Mouse (Mus musculus): ENCODE measurements at regions not wholly inside any gene's neighbourhood (a gene's known extent, or its start where the extent isn't known, plus 50 kb on each side); places are given as distances from the start of the nearest gene placed in this dataset.
"Not testable (repeated sequence)": the region's sequence is repeated elsewhere in the genome, so short reads cannot be mapped to it uniquely, and the experiment has no call there.

DNA sequence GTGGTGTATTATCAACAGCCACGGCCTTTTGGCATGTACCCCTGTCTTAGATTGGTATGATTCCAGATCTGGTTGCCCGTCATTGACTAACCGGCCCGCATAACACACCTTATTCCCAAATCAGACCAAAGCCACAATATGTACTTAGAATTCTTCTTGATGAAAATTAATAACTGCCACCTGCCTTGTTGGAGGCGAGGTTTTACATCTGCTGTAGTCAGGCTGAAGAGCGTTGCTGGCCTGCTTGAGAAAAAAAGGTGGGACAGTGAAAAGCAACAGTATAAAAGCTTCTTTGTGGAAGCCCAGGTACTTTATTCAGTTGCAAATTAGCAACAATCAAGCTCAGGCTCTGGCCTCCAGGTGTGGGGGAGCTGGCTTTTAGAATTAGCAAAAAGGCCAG is 223.6 kb upstream of the Car8 start:
- H3K4me3 ChIP-seq (replicated peaks; ENCODE audit: extremely low read depth, low read depth, low read length); DNase-seq; H3K4me1 ChIP-seq (ENCODE audit: control insufficient read depth, insufficient read depth, low read length): not testable (repeated sequence)
- WGBS, result 94% methylated on average over 6 of the region's 6 CpGs

DNA sequence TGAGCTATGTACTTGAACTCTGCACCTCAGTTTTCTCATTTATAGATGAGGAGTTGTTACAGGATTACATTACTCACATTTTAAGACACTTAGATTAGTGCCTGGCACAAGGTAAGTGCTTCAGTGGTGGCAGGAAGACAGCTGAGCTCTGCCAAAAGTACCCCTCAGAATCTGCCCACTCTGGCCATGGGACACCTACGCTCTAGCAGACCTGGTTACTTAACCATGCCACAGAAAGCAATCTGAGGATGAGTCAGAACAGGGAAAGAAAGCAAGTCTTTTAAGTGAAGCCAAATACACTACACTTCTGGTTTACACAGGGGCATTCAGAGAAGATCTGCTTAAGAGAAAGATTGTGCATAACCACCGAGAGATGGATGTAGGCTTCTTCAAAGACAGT is 215.5 kb upstream of the Car8 start:
- no peak overlapping the region for H3K4me3 ChIP-seq (replicated peaks; ENCODE audit: extremely low read depth, low read depth, low read length)
- TF ChIP-seq CTCF (IDR thresholded peaks at IDR 0.05; ENCODE audit: insufficient read depth, low read length) (no peak), POLR2A (IDR thresholded peaks at IDR 0.05; ENCODE audit: borderline replicate concordance, extremely low read depth, low read depth, low read length) (no peak)
- whole genome bisulfite sequencing, result 87% methylated on average over 2 of the region's 2 CpGs

DNA sequence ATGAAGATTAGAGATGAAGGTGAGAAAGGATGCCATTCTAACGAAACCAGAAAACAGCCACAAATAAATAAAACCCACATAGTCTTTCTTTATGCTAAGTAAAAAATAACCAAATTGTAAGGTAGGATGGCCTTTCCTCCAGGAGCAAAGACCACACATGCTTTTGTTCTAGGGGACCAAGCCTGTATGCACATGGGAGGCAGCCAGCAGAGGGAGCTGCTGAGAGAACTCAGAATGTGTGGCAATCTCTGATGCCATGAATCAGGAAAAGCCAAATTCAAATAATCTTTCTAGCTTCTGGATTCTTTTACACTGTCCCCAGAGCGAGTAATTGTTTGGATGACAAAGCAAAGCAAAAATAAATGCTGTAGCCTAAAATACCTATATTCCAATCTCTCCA is 193.6 kb upstream of the Car8 start:
- H3K4me3 ChIP-seq (replicated peaks; ENCODE audit: extremely low read depth, low read depth, low read length), result no peak overlapping the region
- 50% methylated on average over 2 of the region's 2 CpGs for WGBS
- H3K4me1 ChIP-seq (ENCODE audit: control insufficient read depth, insufficient read depth, low read length), result no peaks in the 10 kb centered on the region
- DNase-seq, result peak; percentile 27
- peak; percentile 90 for TF ChIP-seq CTCF (IDR thresholded peaks at IDR 0.05; ENCODE audit: insufficient read depth, low read length)
- no peak for TF ChIP-seq POLR2A (IDR thresholded peaks at IDR 0.05; ENCODE audit: borderline replicate concordance, extremely low read depth, low read depth, low read length)

More for the DNA sequence above, 215.5 kb upstream of the Car8 start:
- no peak for DNase-seq
- H3K4me1 ChIP-seq (ENCODE audit: control insufficient read depth, insufficient read depth, low read length), result no peaks in the 10 kb centered on the region

DNA sequence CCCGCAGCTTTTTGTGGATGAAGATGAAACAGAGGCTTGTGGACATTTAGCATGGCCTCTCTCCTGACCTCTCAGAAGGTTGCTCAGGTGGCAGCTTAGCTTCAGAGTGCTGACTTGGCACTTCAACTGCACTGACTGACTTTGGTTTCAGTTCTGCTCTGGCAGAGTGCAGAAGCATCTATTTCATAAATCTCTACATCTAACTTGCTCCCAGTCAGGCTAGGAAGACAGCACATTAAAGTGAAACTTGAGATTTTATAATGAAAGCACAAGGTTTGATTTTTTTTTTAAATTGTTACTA is 192.1 kb upstream of the Car8 start:
- no peak overlapping the region for H3K4me3 ChIP-seq (replicated peaks; ENCODE audit: extremely low read depth, low read depth, low read length)
- no peak for DNase-seq
- WGBS, result 21% methylated on average over 1 of the region's 1 CpGs
- no peak for TF ChIP-seq CTCF (IDR thresholded peaks at IDR 0.05; ENCODE audit: insufficient read depth, low read length)
- TF ChIP-seq POLR2A (IDR thresholded peaks at IDR 0.05; ENCODE audit: borderline replicate concordance, extremely low read depth, low read depth, low read length), result no peak
- H3K4me1 ChIP-seq (ENCODE audit: control insufficient read depth, insufficient read depth, low read length), result no peaks in the 10 kb centered on the region

DNA sequence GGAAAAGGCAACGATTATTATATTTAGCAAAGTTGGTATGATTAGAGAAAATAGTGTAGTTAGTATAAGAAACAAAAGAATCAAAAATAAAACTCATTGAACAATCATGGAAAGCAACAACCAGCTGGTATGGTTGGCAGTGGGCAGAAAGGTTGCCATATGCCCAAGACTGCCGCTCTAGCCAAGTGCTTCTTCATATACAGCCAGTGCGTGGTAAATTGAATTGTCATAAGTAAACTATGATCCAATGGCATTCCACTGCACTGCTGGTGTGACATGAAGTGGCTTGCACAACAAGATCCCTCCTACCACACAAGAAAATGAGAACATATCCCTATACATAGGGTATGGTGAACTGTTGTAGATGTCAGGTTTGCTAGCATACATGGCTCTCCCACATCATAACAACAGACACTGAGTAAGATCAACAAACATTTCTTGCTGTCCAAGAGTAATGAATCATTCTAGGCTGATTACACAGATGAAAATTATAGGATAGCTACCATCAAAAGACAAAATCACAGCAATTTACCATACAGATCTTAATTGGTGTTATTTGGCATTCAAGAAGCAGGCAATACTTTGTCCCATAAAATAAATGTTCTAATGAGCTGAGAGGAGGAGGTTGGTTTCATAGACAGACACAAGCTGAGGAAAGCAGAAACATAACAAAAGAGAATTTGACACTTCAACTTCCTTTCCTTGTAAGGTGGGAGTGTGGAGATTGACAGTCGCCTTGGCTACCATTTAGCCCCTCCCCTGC is 191.6 kb upstream of the Car8 start:
- Histone ChIP-seq H3K4me3 (replicated peaks; ENCODE audit: extremely low read depth, low read depth, low read length) (no peak overlapping the region), H3K4me1 (ENCODE audit: control insufficient read depth, insufficient read depth, low read length) (no peaks in the 10 kb centered on the region)
- DNase-seq, result no peak
- 76% methylated on average over 4 of the region's 4 CpGs for WGBS
- TF ChIP-seq CTCF (IDR thresholded peaks at IDR 0.05; ENCODE audit: insufficient read depth, low read length) (no peak), POLR2A (IDR thresholded peaks at IDR 0.05; ENCODE audit: borderline replicate concordance, extremely low read depth, low read depth, low read length) (no peak)

DNA sequence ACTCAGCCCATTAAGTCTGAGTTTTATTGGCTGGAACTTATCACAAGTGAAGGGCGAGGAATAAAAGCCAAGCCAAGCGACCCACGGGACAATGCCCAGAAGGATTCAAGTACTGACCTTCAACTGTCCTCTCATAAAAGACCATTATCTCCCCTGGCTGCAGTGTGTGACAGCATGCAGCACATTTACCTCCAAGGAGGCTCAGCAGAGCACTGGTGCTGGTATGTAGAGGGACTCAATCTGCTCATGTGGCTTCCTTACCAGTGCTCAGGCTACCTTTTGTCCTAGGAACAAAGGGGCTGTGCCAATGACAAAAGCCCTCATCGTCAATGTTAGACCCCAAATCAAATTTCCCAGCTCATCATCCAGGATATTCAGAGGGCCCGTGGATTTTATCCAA is 190.9 kb upstream of the Car8 start:
- TF ChIP-seq POLR2A (IDR thresholded peaks at IDR 0.05; ENCODE audit: borderline replicate concordance, extremely low read depth, low read depth, low read length) (no peak), CTCF (IDR thresholded peaks at IDR 0.05; ENCODE audit: insufficient read depth, low read length) (no peak)
- H3K4me3 ChIP-seq (replicated peaks; ENCODE audit: extremely low read depth, low read depth, low read length), result no peak overlapping the region
- WGBS, result 78% methylated on average over 5 of the region's 5 CpGs
- DNase-seq, result no peak
- H3K4me1 ChIP-seq (ENCODE audit: control insufficient read depth, insufficient read depth, low read length), result no peaks in the 10 kb centered on the region

DNA sequence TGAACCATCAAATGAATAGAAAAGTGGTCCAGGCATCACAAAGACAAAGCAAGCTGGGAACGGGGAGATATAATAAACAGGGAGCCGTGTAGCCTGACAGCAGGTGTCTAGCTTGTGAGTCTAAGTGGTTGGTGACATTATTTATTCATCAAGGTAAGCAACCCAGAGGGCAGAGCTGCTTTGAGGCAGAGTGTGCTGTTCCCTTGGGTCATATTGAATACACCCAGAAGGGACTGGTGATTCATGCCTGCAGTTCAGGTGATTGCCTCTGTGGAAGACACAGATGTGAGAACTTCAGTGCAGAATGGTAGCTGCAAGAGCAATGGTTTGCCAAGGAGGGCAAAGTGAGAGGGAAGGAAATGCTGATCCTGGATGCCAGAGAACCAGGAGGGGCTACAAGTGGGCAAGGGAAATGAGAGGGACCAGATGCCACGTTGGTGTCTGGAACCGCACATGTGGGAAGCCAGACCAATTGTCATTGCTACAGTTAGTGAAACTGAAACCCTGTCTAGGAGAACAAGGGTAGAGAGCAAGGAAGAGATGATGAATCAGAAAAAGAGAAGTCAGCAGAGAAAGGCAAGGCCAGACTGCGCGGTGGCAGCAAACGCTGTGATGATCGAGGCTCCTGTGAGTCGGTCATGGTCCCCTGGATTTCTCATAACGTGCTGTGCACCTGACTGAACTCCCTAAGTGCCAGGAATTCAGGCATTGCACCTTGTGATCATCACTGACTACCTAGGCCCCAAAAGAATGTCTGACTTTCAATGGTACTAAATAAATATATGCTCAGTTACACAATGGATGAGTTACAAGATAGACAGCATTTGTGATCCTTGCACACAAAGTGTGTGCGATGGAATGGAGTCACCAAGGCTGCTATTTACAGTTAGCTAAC is 190.0 kb upstream of the Car8 start:
- Histone ChIP-seq H3K4me1 (ENCODE audit: control insufficient read depth, insufficient read depth, low read length) (no peaks in the 10 kb centered on the region), H3K4me3 (replicated peaks; ENCODE audit: extremely low read depth, low read depth, low read length) (no peak overlapping the region)
- no peak for TF ChIP-seq CTCF (IDR thresholded peaks at IDR 0.05; ENCODE audit: insufficient read depth, low read length)
- TF ChIP-seq POLR2A (IDR thresholded peaks at IDR 0.05; ENCODE audit: borderline replicate concordance, extremely low read depth, low read depth, low read length), result no peak
- 78% methylated on average over 11 of the region's 11 CpGs for WGBS
- DNase-seq, result no peak

DNA sequence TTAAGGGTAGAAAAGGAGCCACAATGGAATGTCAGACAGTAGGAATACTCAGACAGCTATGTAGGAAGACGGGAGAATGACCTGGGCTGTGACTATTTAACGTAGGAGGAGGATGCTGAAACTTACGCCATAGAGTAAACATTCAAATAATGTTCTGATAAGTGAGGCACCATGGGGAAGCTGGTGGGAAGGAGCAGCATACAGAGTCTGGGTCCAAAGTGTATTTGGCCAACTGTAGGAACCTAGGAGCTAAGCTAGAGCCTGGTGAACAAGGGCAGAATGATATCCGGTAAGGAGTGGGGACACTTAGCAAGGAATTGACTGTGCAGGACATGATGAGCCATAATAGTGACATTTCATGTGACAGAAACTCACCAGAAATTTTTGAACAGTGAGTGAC is 189.0 kb upstream of the Car8 start:
- no peak for TF ChIP-seq POLR2A (IDR thresholded peaks at IDR 0.05; ENCODE audit: borderline replicate concordance, extremely low read depth, low read depth, low read length)
- TF ChIP-seq CTCF (IDR thresholded peaks at IDR 0.05; ENCODE audit: insufficient read depth, low read length), result no peak
- WGBS, result 51% methylated on average over 4 of the region's 4 CpGs

DNA sequence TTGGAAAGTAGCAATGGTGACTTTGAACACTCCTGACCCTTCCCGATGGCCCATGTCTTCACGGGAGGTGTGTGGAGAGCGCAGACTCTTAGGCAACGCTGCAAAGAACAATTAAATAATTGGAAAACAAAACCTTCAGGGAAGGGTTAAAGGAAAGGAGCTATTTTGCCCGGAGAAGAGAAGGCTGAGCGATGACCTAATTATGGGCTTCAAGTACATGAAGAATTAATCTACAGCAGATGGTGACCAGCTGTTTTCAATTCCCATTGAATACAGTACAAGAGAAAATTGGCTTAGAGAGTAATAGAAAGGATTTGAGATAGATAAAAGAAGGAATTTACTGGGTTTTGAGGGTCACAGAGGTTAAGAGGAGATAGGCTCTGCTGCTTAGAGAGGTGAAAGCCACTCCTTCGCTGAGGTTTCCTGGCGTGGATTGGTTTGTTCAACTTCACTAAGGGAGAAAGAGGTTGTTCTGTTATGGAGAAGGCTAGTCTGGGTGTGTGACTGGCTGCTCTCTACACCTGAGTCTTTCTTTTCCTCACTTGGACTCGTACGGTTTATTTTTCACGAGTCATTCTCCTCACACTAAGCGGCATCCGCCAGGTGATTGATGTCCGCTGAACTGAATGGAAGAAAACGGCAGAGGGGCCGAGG is 184.7 kb upstream of the Car8 start:
- no peak for DNase-seq
- WGBS, result 58% methylated on average over 16 of the region's 16 CpGs
- no peaks in the 10 kb centered on the region for H3K4me1 ChIP-seq (ENCODE audit: control insufficient read depth, insufficient read depth, low read length)
- TF ChIP-seq CTCF (IDR thresholded peaks at IDR 0.05; ENCODE audit: insufficient read depth, low read length) (no peak), POLR2A (IDR thresholded peaks at IDR 0.05; ENCODE audit: borderline replicate concordance, extremely low read depth, low read depth, low read length) (no peak)
- H3K4me3 ChIP-seq (replicated peaks; ENCODE audit: extremely low read depth, low read depth, low read length), result no peak overlapping the region

More for the DNA sequence above, 189.0 kb upstream of the Car8 start:
- DNase-seq, result no peak
- H3K4me1 ChIP-seq (ENCODE audit: control insufficient read depth, insufficient read depth, low read length), result no peaks in the 10 kb centered on the region
- H3K4me3 ChIP-seq (replicated peaks; ENCODE audit: extremely low read depth, low read depth, low read length), result no peak overlapping the region

All from lung, adult 2 months (tissue).